Mouse (Mus musculus) testis, adult 10 weeks (tissue): ENCODE results near the gene Odc1. TPM values are rescaled to one million over a fixed set of nuclear protein-coding genes. Genes with fewer than 3 reads are reported as not detected.

ENCODE experiments used
- polyA plus RNA-seq: library from polyadenylated mRNA; stranded (reverse); fragments of 350-450 nt; fragmentation: Illumina TruSeq; extraction: RNeasy Lipid Tissue Mini Kit (QIAGEN cat#74804); gene quantifications from one replicate; pipeline ENCODE4 v1.2.3, GENCODE M21; 2014; ENCODE audit warnings: low read depth, low replicate concordance

Gene Odc1
- 451 TPM for polyA plus RNA-seq

GRCm38 (mm10) chr12:17544209-17545106 is at the start of gene Odc1:
Gene Odc1, plus strand, starts transcription at chr12:17544794.

Other genes starting within 250 kb of the Odc1 start
- gene Atp6v1c2, start 215.4 kb upstream of the Odc1 start, polyA plus RNA-seq = 0.53 TPM
- gene Nol10, start 196.3 kb upstream of the Odc1 start, polyA plus RNA-seq = 14.7 TPM
- gene Hpcal1, start 146.1 kb downstream of the Odc1 start, polyA plus RNA-seq = 2.9 TPM